27 mouse cellular contexts compared by ENCODE assay signal in the genomic region with DNA sequence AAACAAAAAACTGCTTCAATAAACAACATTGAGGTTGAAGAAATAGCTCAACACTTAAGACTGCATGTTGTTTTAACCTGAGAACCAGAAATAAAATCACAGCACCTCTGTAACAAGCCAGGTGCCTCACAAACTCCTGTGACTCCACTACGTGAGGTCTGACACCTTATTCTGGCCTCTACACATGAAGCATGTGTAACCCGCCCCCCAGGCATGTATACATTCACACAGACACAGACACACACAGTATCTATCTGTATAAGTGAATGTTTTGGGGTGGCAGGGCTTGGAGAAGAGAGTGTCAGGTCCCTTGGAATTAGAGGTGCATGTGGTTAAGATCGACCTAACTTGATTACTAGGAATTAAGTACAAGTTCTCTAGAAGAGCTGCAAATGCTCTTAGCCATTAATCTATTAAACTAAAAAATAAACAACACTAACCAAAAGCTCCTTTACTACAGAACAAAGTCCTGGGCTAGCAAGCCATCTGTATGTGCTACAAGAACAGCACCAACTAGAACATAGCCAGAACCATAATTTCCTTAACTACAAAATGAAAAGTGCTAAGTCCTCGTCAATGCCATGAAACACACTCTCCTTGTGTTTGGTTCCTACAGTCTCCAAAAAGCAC.
"Had no signal": no experiment of that assay in that cellular context is flagged by ENCODE, and none has a peak within 500 bp of the region (broad histone marks: within the 10 kb centered on the region; RNA-seq: fewer than 3 reads in every experiment).

No protein-coding gene starts in this region.

- H3K4me2 ChIP-seq: heart, embryonic 11.5 days; heart, embryonic 13.5 days; heart, embryonic 15.5 days; hindbrain, embryonic 12.5 days; hindbrain, embryonic 14.5 days; intestine, embryonic 15.5 days; kidney, embryonic 15.5 days; limb, embryonic 13.5 days; limb, embryonic 15.5 days; liver, embryonic 13.5 days; liver, embryonic 15.5 days had no signal

- H3K27ac ChIP-seq: gastrocnemius, adult 2 months; heart, adult 2 months; heart, embryonic 13.5 days; heart, embryonic 15.5 days; hindbrain, embryonic 10.5 days; hindbrain, embryonic 12.5 days; hindbrain, embryonic 14.5 days; hindbrain, postnatal 0 days; intestine, embryonic 15.5 days; kidney, embryonic 15.5 days; kidney, postnatal 0 days; limb, embryonic 13.5 days; limb, embryonic 15.5 days; liver, embryonic 13.5 days; liver, embryonic 15.5 days had no signal

- ATAC-seq: forebrain, embryonic 16.5 days; hindbrain, postnatal 0 days; intestine, embryonic 15.5 days had no signal

- H3K9ac ChIP-seq: heart, embryonic 13.5 days; heart, embryonic 15.5 days; hindbrain, embryonic 12.5 days; hindbrain, embryonic 14.5 days; intestine, embryonic 15.5 days; kidney, embryonic 15.5 days; limb, embryonic 13.5 days; limb, embryonic 15.5 days; liver, embryonic 13.5 days; liver, embryonic 15.5 days had no signal

- H3K4me3 ChIP-seq: gastrocnemius, adult 2 months; heart, adult 2 months; heart, embryonic 13.5 days; heart, embryonic 15.5 days; hindbrain, embryonic 10.5 days; hindbrain, embryonic 12.5 days; intestine, embryonic 15.5 days; kidney, embryonic 15.5 days; limb, embryonic 13.5 days; limb, embryonic 15.5 days; liver, embryonic 13.5 days; liver, embryonic 15.5 days had no signal

- H3K4me1 ChIP-seq: heart, embryonic 15.5 days; hindbrain, embryonic 10.5 days; hindbrain, embryonic 12.5 days; intestine, embryonic 15.5 days; limb, embryonic 13.5 days; limb, embryonic 15.5 days; liver, embryonic 15.5 days had no signal

- H3K9me3 ChIP-seq: heart, embryonic 13.5 days; heart, embryonic 15.5 days; hindbrain, embryonic 10.5 days; hindbrain, embryonic 12.5 days; intestine, embryonic 15.5 days; kidney, embryonic 15.5 days; limb, embryonic 13.5 days; limb, embryonic 15.5 days; liver, embryonic 13.5 days; liver, embryonic 15.5 days had no signal

- DNase-seq: gastrocnemius, adult 2 months; gastrocnemius, postnatal 10 days; gastrocnemius, postnatal 25 days; heart, adult 2 months; heart, postnatal 14 days; heart, postnatal 4 days; kidney, adult 8-10 months; kidney, postnatal 14 days; kidney, postnatal 36 days; layer of hippocampus, adult 9-11 months; layer of hippocampus, postnatal 36 days; left cerebral cortex, postnatal 4 days; liver, embryonic 13.5 days had no signal

- H3K27me3 ChIP-seq: heart, embryonic 13.5 days; heart, embryonic 15.5 days; hindbrain, embryonic 12.5 days; intestine, embryonic 15.5 days; kidney, embryonic 15.5 days; limb, embryonic 13.5 days; limb, embryonic 15.5 days; liver, embryonic 13.5 days; liver, embryonic 15.5 days had no signal
